Mouse (Mus musculus): ENCODE results near the gene Gstt2. TPM values are rescaled to one million over a fixed set of nuclear protein-coding genes. Genes with fewer than 3 reads are reported as not detected.
"Not testable (repeated sequence)": the region's sequence is repeated elsewhere in the genome, so short reads cannot be mapped to it uniquely, and the experiment has no call there.

Gstt2 gene
- polyA plus RNA-seq, 3 experiments from 2014 or later = 52.2 to 69.9 (median 64.5) TPM

- no peak for ATAC-seq
Observed at GRCm38 (mm10) chr10:75855416-75855981, 18.3 kb upstream of the Gstt2 start.

GRCm38 (mm10) chr10:75854791-75855190 lies 17.6 kb upstream of the Gstt2 start:
- no peak for ATAC-seq

DNA sequence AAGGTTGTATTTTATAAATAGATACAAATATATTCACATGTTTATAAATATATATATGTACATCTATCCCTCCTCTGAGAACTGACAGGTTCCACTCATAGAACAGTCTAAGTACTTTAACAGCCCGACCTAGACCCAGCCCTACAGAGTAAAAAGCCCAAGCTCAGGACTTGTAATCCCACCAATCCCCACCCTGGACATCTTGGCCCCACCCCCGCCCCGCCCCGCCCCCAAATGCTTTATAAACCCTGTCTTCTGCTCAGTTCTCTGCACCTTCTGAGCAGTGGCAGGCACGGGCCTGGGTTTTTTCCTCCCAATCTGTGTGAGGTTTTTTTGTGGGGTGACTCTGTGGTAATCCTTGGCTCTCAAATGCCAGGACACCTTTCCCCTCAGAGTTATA lies 16.9 kb upstream of the Gstt2 start:
- no peak for ATAC-seq

DNA sequence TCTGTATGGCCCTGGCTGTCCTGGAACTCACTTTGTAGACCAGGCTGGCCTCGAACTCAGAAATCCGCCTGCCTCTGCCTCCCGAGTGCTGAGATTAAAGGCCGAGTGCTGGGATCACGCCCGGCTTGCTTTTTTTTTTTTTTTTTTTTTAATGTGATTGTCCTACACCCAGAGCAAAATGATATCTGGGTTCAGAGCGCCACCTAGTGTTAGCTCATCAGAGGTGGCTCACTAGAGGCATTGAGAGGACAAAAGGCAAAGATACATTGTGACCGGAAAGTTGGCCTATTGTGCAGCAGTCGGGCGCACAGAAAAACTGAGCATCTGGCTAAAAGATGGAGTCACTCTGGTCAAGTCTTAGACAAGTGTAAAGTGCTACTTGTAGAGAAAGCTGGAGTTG lies 16.2 kb upstream of the Gstt2 start:
- ATAC-seq = peak; percentile 85

- no peak for ATAC-seq
Observed at GRCm38 (mm10) chr10:75852539-75853125, 15.4 kb upstream of the Gstt2 start.

- ATAC-seq = no peak
Observed at GRCm38 (mm10) chr10:75851681-75852080, 14.5 kb upstream of the Gstt2 start.

- no peak for ATAC-seq
Observed at GRCm38 (mm10) chr10:75851076-75851475, 13.9 kb upstream of the Gstt2 start.

- no peak for ATAC-seq
Observed at GRCm38 (mm10) chr10:75848382-75848781, 11.2 kb upstream of the Gstt2 start.

DNA sequence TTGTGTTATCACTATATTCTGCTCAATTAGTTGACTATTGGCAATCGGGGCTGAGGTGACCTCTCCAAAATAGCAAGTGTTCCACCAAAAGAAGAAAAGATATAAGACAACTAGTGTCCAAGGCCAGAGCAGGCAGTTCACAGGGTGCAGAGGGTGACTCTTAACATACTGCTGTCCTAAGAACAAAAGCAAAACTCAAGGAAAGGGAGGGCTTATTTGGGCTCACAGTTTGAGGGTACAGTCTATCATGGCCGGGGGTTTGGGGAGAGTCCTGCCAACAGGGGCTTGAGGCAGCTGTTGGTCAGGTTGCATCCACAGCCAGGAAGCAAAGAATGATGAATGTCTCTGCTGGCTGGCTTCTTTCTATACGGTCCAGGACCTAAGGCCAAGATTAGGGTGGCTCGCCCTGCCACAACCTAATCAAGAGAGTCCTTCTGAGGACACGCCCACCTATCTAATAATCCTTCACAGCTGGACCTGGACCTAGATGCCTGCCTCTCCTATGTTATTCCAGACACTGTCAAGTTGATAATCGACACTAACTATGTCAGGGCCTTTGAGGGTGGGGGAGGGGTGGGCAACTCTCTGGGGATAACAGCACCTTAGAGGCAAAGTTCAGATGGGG lies 8.2 kb upstream of the Gstt2 start:
- ATAC-seq = no peak

DNA sequence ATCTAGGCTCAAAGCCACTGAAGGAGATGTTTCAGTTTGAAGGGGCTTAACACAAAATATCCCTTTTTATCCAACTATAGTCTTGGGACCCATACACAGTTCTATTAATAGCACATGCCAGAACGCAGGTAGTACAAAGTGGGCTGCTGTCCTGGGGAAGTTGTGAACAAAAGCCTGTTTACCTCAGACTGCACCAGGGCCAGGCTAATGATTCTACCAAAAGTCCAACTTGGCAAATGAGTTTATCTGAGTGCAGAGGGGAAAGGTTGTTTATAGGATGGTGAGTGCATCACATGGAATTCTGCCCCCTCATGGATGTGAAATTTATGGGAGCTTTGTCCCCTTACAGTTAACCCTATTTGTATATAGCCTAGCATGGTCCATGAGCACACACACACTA lies 7.6 kb upstream of the Gstt2 start:
- no peak for ATAC-seq

DNA sequence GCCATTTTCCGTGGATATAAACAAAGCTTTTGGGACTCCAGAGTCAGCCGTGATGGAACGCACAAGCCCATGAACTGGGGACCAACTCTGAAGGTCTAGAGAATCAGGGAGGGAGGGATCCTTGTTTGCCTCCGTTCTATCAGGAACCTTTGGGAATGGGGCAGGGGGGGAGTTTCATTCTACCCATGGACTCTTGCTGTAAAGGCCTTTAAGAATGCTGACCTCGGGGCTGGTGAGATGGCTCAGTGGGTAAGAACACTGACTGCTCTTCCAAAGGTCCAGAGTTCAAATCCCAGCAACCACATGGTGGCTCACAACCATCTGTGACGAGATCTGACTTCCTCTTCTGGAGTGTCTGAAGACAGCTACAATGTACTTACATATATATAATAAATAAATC lies 6.7 kb upstream of the Gstt2 start:
- ATAC-seq = not testable (repeated sequence)

DNA sequence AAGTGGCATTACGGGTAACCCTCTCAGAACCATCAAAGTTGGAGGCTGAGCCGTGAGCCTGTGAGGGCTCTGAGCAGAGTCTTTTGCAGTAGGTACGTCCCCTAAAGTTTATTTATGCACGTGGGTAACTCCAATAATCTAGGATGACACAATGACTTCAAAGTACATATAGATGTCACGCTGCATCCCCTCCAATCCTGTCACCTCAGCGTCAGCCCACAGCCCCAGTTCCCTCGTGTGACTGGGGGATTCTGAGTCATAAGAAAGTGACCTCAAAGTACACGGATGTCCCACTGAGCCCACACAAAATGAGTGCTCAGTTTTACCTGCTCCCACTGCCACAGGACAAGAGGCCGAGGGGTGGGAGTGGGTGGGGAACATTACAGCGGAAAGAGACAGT lies 1.9 kb upstream of the Gstt2 start:
- ATAC-seq = peak; percentile 51

DNA sequence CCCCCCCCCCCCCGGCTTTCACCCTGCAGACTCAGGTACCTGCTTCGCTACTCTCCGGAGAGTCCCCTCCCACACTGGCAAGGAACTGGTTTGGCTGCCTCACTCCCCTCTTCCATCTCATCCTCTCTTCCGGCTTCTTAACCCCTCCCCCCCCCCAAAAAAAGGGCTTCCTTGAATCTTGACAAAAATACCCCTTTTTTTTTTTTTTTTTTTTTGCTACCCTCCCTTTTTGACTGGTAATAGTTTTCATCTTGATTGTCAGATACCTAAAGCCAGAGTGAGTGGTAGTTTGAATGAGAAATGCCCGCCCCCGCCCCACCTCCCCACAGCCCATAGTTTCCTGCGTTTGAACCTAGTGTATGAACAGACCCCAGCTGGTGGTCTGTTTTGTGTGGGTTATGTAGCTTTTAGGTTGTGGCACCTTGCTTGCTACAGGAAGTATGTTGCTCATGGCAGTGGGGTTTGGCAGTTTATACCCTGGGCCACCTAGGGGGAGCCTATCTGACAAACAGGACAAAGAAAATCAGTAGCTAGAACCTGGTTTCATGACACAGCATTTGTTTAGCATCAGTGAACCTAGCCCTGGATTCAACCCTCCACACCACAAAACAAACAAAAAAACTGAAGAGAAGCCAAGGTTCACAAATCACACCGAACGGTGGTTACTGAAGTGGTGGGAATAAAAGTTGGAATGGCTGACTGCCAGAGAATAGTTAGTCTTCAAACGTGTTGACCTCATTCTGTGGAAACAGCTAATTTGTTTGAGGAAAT lies 1.3 kb downstream of the Gstt2 start:
- peak; percentile 42 for ATAC-seq

GRCm38 (mm10) chr10:75835307-75835706 lies 1.9 kb downstream of the Gstt2 start:
- peak; percentile 49 for ATAC-seq

DNA sequence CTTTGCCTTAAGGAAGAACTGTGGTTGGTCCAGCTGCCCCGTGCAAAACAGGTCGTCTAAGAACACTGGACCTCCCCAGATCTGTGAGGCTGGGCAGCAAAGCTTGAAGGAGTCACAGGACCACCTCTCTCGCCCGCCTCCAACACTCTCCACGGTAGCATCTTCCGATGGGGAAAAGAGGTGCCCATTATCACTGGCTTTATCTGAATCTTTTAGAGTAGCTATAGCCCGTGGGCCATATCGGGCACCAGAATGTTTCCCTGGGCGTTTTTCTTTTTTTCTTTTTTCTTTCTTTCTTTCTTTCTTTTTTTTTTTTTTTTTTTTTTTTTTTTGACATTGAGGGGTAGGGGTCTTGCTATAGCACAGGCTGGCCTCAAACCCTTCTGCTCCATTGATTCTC lies 2.5 kb downstream of the Gstt2 start:
- ATAC-seq = no peak

GRCm38 (mm10) chr10:75834250-75834649 lies 3.0 kb downstream of the Gstt2 start:
- no peak for ATAC-seq

DNA sequence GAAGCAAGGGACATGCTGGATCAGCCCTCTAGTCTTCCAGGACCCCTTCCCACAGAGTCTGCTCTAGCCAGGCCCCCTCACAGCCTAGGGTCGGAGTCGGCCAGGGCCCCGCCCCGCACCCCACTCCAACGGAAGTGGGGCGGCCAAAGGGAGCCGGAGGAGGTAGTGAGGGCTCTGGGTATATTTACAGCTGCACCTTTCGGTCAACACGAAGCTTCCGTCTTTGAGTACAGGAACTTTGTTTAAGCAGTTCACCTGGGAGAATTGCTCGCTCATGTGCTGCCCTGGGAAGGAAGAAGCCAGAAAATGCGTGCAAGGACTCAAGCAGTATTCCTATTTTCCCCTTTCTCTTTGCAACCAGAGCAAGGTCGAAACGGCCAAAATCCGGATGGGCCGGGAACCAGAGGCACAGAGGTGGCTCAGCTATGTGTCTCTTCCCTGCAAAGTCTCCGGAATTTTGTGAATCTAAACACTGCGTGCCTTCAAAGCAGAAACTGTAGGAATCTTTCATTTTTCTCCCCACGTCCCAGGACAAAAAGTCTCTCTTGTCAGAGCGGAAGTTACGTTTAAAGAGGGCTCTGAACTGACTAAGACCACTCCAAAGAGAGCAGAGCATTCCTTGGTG lies 3.7 kb downstream of the Gstt2 start:
- no peak for ATAC-seq

GRCm38 (mm10) chr10:75832272-75832895 lies 4.8 kb downstream of the Gstt2 start:
- no peak for ATAC-seq

DNA sequence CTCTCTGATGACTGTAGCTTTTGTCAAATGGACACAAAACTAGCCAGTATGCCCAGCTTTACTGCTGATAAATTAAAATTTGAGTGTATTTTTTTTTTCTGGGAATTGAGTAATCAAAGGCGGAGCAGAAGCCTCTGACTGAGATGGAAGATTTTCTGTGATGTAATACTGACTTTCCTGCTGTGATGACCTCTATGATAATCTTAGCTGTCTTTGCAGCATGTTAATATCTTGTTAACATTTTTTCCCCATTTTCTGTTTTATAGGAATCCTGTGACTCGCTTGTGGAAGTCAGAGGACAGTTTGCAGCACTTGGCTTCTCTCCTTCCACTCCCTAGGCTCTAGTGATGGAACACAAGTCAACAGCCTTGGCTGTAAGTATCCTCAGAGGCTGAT lies 7.0 kb downstream of the Gstt2 start:
- ATAC-seq = no peak

GRCm38 (mm10) chr10:75829529-75830274 lies 7.5 kb downstream of the Gstt2 start:
- no peak for ATAC-seq

GRCm38 (mm10) chr10:75828500-75828931 lies 8.7 kb downstream of the Gstt2 start:
- no peak for ATAC-seq
